Mouse (Mus musculus) ES-Bruce4 (cell line): ENCODE measurements around the gene Gal.

Experiments
- CTCF ChIP-seq: IDR thresholded peaks from one replicate; pipeline ENCODE4 v1.8.1; 2011; ENCODE audit warnings: low read depth, low read length
- EP300 ChIP-seq: IDR thresholded peaks from 2 replicates; pipeline ENCODE4 v1.6.1; 2011; ENCODE audit warnings: low read depth, low read length; ENCODE audit not compliant: insufficient read depth
- POLR2A ChIP-seq: IDR thresholded peaks from one replicate; pipeline ENCODE4 v1.8.1; 2011; ENCODE audit warnings: low read length; ENCODE audit not compliant: insufficient read depth

- no peak for TF ChIP-seq EP300
- no peak for TF ChIP-seq CTCF
- TF ChIP-seq POLR2A = no peak
These were observed 36.4 kb upstream of the Gal start for GRCm38 (mm10) chr19:3450714-3451113.
